Mouse (Mus musculus) large intestine, adult 2 months (tissue): ENCODE data around the gene Ythdf1. TPM values are rescaled to one million over a fixed set of nuclear protein-coding genes. Genes with fewer than 3 reads are reported as not detected.

Experiments
- DNase-seq: peaks from one replicate; pipeline ENCODE4 v3.0.0-alpha.2; 2012; ENCODE audit warnings: low read depth, low spot score
- WGBS: fragments of 180-500 bp; shearing (Covaris S2); methylation state at CpG from one replicate; pipeline ENCODE4 v1.1.7; 2018; 5-methylcytosine and 5-hydroxymethylcytosine counted together
- polyA plus RNA-seq: library from polyadenylated mRNA; depleted of rRNA; stranded (reverse); fragments of >200 nt; gene quantifications from 2 replicates; pipeline ENCODE4 v1.2.3, GENCODE M21; 2012; rRNA removed

Gene Ythdf1
- polyA plus RNA-seq, result 26.5 and 34.7 TPM in 2 replicates

DNA sequence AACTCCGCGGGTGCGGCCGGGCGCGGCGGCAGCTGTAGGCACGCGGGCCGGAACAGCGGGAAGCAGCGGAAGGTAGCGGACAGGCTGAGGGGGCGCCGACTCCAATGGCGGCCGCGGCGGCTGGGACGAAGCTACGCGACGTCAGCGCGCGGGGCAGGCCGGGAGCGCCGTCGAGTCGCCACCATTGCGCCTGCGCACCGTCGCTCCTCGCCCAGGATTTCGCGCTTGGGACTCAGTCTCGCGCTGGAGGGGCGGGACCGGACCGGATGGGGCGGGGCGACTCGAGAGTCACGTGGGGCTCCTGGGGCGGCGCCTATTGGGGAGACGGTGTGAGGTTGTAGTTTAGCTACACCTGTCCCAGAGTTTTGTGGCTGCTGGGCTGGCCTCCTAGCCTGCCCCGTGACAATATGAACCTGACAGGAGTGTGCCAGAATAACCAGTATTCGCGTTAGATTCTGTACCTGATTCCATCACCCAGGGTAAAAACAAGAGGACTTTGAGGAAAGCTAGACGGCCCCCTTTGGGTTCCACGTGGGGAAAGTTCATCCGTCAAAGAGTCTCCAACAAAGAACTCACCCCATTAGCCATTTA lies at the start of gene Ythdf1:
Ythdf1 (minus strand) TSS at position 140 of the 591 bp plus-strand sequence.
- peak; percentile 76 for DNase-seq
- WGBS, result under 1% methylated on average over 56 of the region's 56 CpGs

GRCm38 (mm10) chr2:180967010-180967763 lies 46.4 kb upstream of the Ythdf1 start, which contains the start of gene Arfgap1:
Gene Arfgap1 (plus strand): TSS chr2:180967225.
- WGBS, result under 1% methylated on average over 57 of the region's 57 CpGs
- DNase-seq, result peak; percentile 73

GRCm38 (mm10) chr2:180966092-180966882 lies 45.5 kb upstream of the Ythdf1 start:
- 3% methylated on average over 14 of the region's 14 CpGs for WGBS
- DNase-seq, result peak; percentile 22

DNA sequence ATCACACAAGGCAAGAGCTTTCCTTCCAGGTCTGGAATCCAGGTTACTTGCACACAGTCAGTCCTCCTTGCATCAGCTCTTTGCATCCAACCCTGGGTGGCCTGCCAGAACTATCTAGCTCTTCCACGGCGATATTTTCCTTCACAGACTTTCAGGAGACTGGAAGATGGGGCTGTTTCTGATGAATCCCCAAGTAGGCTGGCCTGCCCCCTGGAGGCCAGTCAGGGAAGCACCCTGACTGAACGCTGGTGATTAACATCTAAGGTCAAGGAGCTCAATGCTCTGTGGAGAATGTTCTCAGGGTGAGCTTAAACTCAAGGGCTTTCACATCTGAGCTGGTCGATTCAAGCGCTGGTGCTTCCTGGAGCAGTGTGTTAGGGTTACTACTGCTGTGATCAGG lies 43.2 kb upstream of the Ythdf1 start:
- peak; percentile 52 for DNase-seq
- 4% methylated on average over 5 of the region's 5 CpGs for WGBS

- DNase-seq, result peak; percentile 91
- WGBS, result 59% methylated on average over 2 of the region's 2 CpGs
Measured at GRCm38 (mm10) chr2:180962616-180963308, 42.0 kb upstream of the Ythdf1 start.

DNA sequence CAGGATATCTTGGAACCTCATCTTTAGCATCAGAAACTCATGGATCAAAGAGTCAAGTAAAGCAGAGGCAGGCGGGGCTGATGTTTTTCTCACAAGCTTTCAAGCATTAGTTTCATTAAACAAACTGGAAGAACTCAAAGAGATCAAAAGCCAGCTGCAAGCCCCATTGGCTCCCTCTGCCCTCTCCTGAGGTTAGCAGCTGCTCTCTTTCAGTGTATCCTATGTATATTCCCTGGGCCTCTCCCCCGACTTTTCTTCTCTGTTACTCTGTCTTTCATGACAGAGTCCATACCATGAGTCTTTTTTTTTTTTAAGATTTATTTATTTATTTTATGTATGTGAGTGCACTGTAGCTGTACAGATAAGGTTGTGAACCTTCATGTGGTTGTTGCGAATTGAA lies 39.4 kb upstream of the Ythdf1 start:
- 73% methylated on average over 3 of the region's 3 CpGs for WGBS
- DNase-seq, result no peak

DNA sequence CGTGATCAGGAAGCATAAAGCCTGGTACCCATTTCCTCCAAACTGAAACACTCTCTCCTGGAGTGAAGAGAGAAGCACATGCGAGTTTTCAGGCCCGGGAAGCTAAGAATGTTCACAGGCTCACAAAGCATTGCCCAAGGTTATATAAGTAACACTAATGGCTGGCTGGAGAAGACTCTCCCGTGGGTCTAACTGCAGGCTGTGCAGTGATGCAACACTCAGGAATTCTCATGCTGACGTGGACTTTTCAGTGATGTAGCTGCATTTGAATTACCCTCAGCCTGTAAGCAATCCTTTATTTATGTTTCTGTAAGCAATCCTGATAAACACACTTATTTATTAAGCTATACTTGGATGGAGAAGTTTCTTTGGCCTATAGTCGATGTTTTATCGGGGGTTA lies 38.9 kb upstream of the Ythdf1 start:
- no peak for DNase-seq
- WGBS, result 63% methylated on average over 7 of the region's 7 CpGs

- no peak for DNase-seq
- WGBS, result 3% methylated on average over 52 of the region's 52 CpGs
Measured at GRCm38 (mm10) chr2:180954061-180955047, 33.6 kb upstream of the Ythdf1 start, which contains the start of gene Nkain4. Gene Nkain4 (minus strand): TSS chr2:180954699.

GRCm38 (mm10) chr2:180953638-180954037 lies 32.9 kb upstream of the Ythdf1 start:
- 56% methylated on average over 2 of the region's 2 CpGs for WGBS
- no peak for DNase-seq

GRCm38 (mm10) chr2:180952731-180953171 lies 32.0 kb upstream of the Ythdf1 start:
- 57% methylated on average over 9 of the region's 9 CpGs for WGBS
- no peak for DNase-seq

- 46% methylated on average over 1 of the region's 1 CpGs for WGBS
- no peak for DNase-seq
Measured at GRCm38 (mm10) chr2:180949947-180950346, 29.2 kb upstream of the Ythdf1 start.

DNA sequence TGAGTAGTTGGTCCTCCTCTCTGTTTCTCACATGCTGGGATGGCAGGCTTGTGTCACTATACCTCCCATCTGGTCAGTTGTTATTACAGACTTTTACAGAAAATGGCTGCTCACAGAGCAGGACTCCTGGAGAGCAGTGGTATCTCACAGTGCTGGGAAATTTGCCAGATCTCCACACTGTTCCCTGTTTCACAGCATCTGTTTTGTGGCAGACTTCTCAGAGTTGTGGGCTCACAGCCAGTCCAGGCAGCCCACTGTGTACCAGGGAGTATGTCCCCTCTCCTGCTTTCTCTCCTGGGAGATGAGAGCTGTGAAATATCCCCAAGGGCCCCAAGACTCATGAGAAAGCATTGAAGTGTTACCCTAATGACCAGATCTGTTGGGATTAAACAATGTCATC lies 21.1 kb upstream of the Ythdf1 start:
- DNase-seq, result no peak

DNA sequence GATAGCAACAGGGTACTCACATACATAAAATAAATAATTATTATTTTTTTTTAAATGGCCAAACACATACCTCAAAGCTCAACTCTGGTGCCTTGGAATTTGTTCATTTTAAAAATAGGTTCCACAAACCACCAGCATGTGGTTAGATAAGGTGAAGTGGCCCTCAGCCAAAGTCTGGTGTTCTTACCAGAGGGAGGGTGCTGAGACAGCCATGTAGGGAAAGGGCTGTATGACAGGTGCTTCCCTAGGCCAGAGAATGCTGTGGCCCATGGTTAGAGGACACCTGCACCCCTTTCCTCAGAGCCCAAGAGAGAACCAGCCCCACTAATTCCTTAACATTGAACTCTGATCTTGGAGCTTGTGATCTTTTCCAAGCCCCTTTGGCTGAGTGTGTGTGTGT lies 19.4 kb upstream of the Ythdf1 start:
- no peak for DNase-seq

- WGBS, result 91% methylated on average over 1 of the region's 1 CpGs
- no peak for DNase-seq
Measured at GRCm38 (mm10) chr2:180932418-180932817, 11.7 kb upstream of the Ythdf1 start.

DNA sequence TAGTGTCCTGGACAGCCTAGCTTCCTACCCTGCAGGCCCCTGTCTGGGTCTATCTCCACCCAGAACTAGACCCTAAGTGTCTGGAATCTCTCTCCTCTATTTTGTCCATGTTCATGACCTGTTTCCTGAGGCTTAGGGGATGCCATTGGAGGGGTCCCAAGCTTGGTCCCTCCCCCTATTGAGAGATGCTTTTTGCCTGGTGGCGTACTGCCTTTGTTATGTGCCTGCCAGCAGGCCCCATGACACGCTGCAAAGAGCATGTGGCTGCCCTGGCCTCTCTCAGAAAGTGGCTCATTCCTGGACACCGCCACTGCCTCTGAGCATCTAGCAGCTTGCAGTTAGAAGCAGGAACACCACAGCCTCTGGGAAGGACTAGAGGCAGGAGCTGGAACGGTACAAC lies 8.0 kb upstream of the Ythdf1 start, which contains the start of gene Birc7:
Birc7 (plus strand) TSS at position 301 of the 400 bp plus-strand sequence.
- DNase-seq, result no peak
- 67% methylated on average over 4 of the region's 4 CpGs for WGBS

DNA sequence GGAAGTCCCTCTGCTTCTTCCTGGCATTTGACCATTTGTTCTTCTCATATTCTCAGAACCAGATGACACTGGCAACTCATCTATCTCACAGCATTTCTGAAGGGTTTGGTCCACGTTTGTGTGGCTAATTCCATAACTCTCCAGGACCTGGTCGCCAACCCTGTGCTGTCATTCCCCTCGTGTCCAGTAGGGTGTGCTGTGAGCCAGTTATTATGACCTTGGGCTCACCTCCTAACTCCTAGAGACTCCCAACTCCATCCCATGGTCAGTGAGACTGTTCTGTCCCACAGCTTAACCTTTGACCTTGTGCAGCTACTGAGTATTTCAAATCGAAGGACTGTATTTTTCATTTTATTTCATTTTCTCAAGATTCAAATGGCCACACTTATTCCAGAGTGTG lies 4.4 kb upstream of the Ythdf1 start:
- 3% methylated on average over 4 of the region's 4 CpGs for WGBS
- DNase-seq, result peak; percentile 50

- DNase-seq, result no peak
- WGBS, result 92% methylated on average over 6 of the region's 6 CpGs
Measured at GRCm38 (mm10) chr2:180922739-180923138, 2.0 kb upstream of the Ythdf1 start.

DNA sequence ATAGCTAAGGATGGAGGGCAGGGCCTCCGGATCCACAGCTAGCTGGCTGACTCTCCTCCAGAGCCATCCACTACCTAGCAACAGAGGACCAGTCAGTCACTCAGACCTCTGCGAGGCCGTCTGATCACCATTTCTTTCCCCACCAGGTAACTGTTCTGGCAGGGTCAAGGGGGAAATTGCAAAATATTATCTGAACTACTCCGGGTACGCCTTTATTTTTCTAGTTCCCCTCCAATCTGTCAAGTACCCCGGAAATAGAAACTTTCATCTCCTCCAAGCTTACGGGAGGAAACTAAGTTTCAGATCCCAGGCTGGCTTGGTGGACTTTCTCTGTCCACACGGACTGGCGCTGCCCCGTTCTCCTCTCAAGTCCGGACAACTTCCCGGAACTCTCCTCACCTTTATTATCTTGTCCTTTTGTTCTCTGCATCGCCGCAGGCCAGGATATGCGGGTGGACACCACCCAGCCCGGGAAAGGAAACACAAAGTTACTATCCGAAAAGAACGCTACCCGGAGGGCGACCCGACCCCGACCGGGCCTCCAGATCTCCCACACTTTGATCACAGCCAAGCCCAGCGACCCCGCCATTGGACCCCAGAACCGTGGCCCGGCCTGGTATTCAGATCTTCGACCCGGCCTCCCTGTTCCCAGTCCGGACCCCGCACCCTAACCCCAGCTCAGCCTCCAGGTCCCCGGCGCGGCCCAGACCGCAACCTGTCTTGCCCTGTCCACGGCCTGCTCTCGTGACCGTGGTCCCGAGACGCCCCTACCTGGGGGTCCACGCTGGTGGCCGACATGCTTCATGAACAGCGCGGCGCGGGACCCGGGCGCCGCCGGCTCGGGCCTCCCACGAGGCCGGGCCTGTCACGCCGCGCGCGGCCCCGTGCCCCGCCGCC lies 588 bp downstream of the Ythdf1 start:
- no peak for DNase-seq
- under 1% methylated on average over 61 of the region's 61 CpGs for WGBS
